Mouse (Mus musculus) MEL (cell line): ENCODE results near the gene Itpr2. TPM values are rescaled to one million over a fixed set of nuclear protein-coding genes. Genes with fewer than 3 reads are reported as not detected.
A peak's percentile ranks its signal among the peaks of the same experiment; 100 is the strongest.

ENCODE experiments used
- DNase-seq: peaks from one replicate; pipeline ENCODE4 v3.0.0; 2011; ENCODE audit warnings: low read depth, low spot score
- H3K27ac ChIP-seq: 2 replicates; pipeline ENCODE4 v1.5.1; 2012; ENCODE audit warnings: low read depth, mild to moderate bottlenecking, control low read depth, low read length, moderate library complexity; ENCODE audit not compliant: control insufficient read depth
- H3K27me3 ChIP-seq, 2 experiments: fragments of 150-350 bp in 1 of 2; sonication (generic) in 1 of 2; 2 replicates each; pipeline ENCODE4 v1.6.1; 2012; ENCODE audit warnings: low read length in 2 of 2, mild to moderate bottlenecking in 2 of 2, improper control_type of control experiment in 1 of 2, moderate library complexity in 1 of 2; ENCODE audit not compliant: insufficient read depth in 2 of 2, control insufficient read depth in 1 of 2
- H3K36me3 ChIP-seq, 2 experiments: 2 replicates each; pipeline ENCODE4 v1.6.1; 2012 to 2014; ENCODE audit warnings: low read length in 2 of 2, improper control_type of control experiment in 1 of 2, inconsistent platforms in 1 of 2, mild to moderate bottlenecking in 1 of 2; ENCODE audit not compliant: insufficient read depth in 2 of 2, control insufficient read depth in 1 of 2
- H3K4me1 ChIP-seq, 2 experiments: fragments of 150-350 bp in 1 of 2; sonication (generic) in 1 of 2; 2 replicates each; pipeline ENCODE4 v1.6.1; 2012; ENCODE audit warnings: low read length in 2 of 2, improper control_type of control experiment in 1 of 2, mild to moderate bottlenecking in 1 of 2; ENCODE audit not compliant: insufficient read depth in 2 of 2, control insufficient read depth in 1 of 2
- H3K4me3 ChIP-seq, 2 experiments: fragments of 150-350 bp in 1 of 2; sonication (generic) in 1 of 2; 2 replicates each; pipeline ENCODE4 v1.5.1; 2012; ENCODE audit warnings: low read depth in 2 of 2, low read length in 2 of 2, mild to moderate bottlenecking in 2 of 2, moderate library complexity in 2 of 2, control low read depth in 1 of 2, improper control_type of control experiment in 1 of 2; ENCODE audit not compliant: control insufficient read depth in 1 of 2, insufficient read depth in 1 of 2
- H3K79me2 ChIP-seq: 2 replicates; pipeline ENCODE4 v1.6.1; 2012; ENCODE audit warnings: mild to moderate bottlenecking, low read length, moderate library complexity; ENCODE audit not compliant: control insufficient read depth, poor library complexity, insufficient read depth
- H3K9ac ChIP-seq: 2 replicates; pipeline ENCODE4 v1.6.1; 2012; ENCODE audit warnings: low read depth, mild to moderate bottlenecking, control low read depth, low read length, moderate library complexity; ENCODE audit not compliant: control insufficient read depth, poor library complexity, severe bottlenecking
- H3K9me3 ChIP-seq: fragments of 150-350 bp; sonication (generic); replicated peaks from 2 replicates; pipeline ENCODE4 v1.6.1; 2012; ENCODE audit warnings: mild to moderate bottlenecking, low read length, improper control_type of control experiment, moderate library complexity; ENCODE audit not compliant: insufficient read depth
- CHD1 ChIP-seq: IDR thresholded peaks from 2 replicates; pipeline ENCODE4 v1.6.1; 2012; ENCODE audit warnings: low read depth, mild to moderate bottlenecking, inconsistent platforms, low read length, improper control_type of control experiment
- CTCF ChIP-seq, 3 experiments: IDR thresholded peaks in 2 of 3; conservative IDR thresholded peaks in 1 of 3; 2 replicates each; pipeline ENCODE4 v1.5.1; 2011 to 2012; ENCODE audit warnings: low read length in 3 of 3, low read depth in 2 of 3, mild to moderate bottlenecking in 2 of 3, improper control_type of control experiment in 1 of 3, inconsistent platforms in 1 of 3, mixed read lengths in 1 of 3, moderate library complexity in 1 of 3; ENCODE audit not compliant: control insufficient read depth in 1 of 3, insufficient read depth in 1 of 3, poor library complexity in 1 of 3, severe bottlenecking in 1 of 3
- ELF1 ChIP-seq: IDR thresholded peaks from 2 replicates; pipeline ENCODE4 v1.6.1; 2014; ENCODE audit warnings: low read depth, mild to moderate bottlenecking, inconsistent platforms, low read length, improper control_type of control experiment, moderate library complexity
- EP300 ChIP-seq, 2 experiments: IDR thresholded peaks; 2 replicates each; pipeline ENCODE4 v1.6.1; 2011; ENCODE audit warnings: improper control_type of control experiment in 2 of 2, low read length in 2 of 2, low read depth in 1 of 2, mild to moderate bottlenecking in 1 of 2
- ETS1 ChIP-seq: IDR thresholded peaks from 2 replicates; pipeline ENCODE4 v1.6.1; 2012; ENCODE audit warnings: low read depth, mild to moderate bottlenecking, inconsistent platforms, low read length, improper control_type of control experiment, moderate library complexity
- GABPA ChIP-seq: IDR thresholded peaks from 2 replicates; pipeline ENCODE4 v1.6.1; 2012; ENCODE audit warnings: low read depth, mild to moderate bottlenecking, inconsistent platforms, low read length, improper control_type of control experiment, moderate library complexity
- GATA1 ChIP-seq: IDR thresholded peaks from 2 replicates; pipeline ENCODE4 v1.6.1; 2011; ENCODE audit warnings: low read depth, low read length, improper control_type of control experiment
- HCFC1 ChIP-seq: IDR thresholded peaks from 2 replicates; pipeline ENCODE4 v1.6.1; 2012; ENCODE audit warnings: low read depth, mild to moderate bottlenecking, inconsistent platforms, low read length, improper control_type of control experiment, moderate library complexity
- KAT2A ChIP-seq: conservative IDR thresholded peaks from 2 replicates; pipeline ENCODE4 v1.6.1; 2012; ENCODE audit warnings: low read depth, low read length, improper control_type of control experiment, inconsistent platforms
- MAFK ChIP-seq: IDR thresholded peaks from 2 replicates; pipeline ENCODE4 v1.6.1; 2011; ENCODE audit warnings: low read depth, mild to moderate bottlenecking, low read length, improper control_type of control experiment, borderline replicate concordance
- MXI1 ChIP-seq: IDR thresholded peaks from 2 replicates; pipeline ENCODE4 v1.6.1; 2011; ENCODE audit warnings: mild to moderate bottlenecking, low read depth, low read length, improper control_type of control experiment
- MYC ChIP-seq: IDR thresholded peaks from 2 replicates; pipeline ENCODE4 v1.6.1; 2011; ENCODE audit warnings: low read depth, mild to moderate bottlenecking, low read length, improper control_type of control experiment, moderate library complexity
- NELFE ChIP-seq: IDR thresholded peaks from 2 replicates; pipeline ENCODE4 v1.6.1; 2011; ENCODE audit warnings: low read depth, low read length, improper control_type of control experiment
- POLR2AphosphoS2 ChIP-seq: IDR thresholded peaks from 2 replicates; pipeline ENCODE4 v1.6.1; 2011; ENCODE audit warnings: low read length, improper control_type of control experiment
- RCOR1 ChIP-seq: IDR thresholded peaks from 2 replicates; pipeline ENCODE4 v1.6.1; 2012; ENCODE audit warnings: low read depth, mild to moderate bottlenecking, inconsistent platforms, low read length, improper control_type of control experiment
- SIN3A ChIP-seq: IDR thresholded peaks from 2 replicates; pipeline ENCODE4 v1.6.1; 2012; ENCODE audit warnings: low read length, improper control_type of control experiment, inconsistent platforms
- SMC3 ChIP-seq: IDR thresholded peaks from 2 replicates; pipeline ENCODE4 v1.6.1; 2011; ENCODE audit warnings: low read depth, low read length, improper control_type of control experiment
- TAL1 ChIP-seq: IDR thresholded peaks from 2 replicates; pipeline ENCODE4 v1.6.1; 2012; ENCODE audit warnings: mild to moderate bottlenecking, inconsistent platforms, low read length, moderate library complexity, mixed read lengths
- TCF12 ChIP-seq: IDR thresholded peaks from 2 replicates; pipeline ENCODE4 v1.6.1; 2014; ENCODE audit warnings: low read depth, mild to moderate bottlenecking, inconsistent platforms, low read length, improper control_type of control experiment, moderate library complexity
- ZC3H11A ChIP-seq: IDR thresholded peaks from 2 replicates; pipeline ENCODE4 v1.6.1; 2012; ENCODE audit warnings: low read depth, mild to moderate bottlenecking, inconsistent platforms, low read length, improper control_type of control experiment
- ZNF384 ChIP-seq: IDR thresholded peaks from 2 replicates; pipeline ENCODE4 v1.6.1; 2012; ENCODE audit warnings: low read depth, mild to moderate bottlenecking, inconsistent platforms, low read length, improper control_type of control experiment
- polyA plus RNA-seq, 2 experiments: library from polyadenylated mRNA; stranded (reverse) in 1 of 2; unstranded in 1 of 2; fragments of >175 nt in 1 of 2; fragments of >200 nt in 1 of 2; gene quantifications; 2 replicates each; pipeline versions ENCODE4 v1.2.1 to v1.2.4; 2012; ENCODE audit warnings: low replicate concordance in 2 of 2, low read depth in 1 of 2; ENCODE audit not compliant: insufficient read length in 2 of 2, insufficient read depth in 1 of 2, missing spikeins in 1 of 2
- total RNA-seq: library from RNA; depleted of rRNA; stranded (reverse); fragments of 300-350 nt; gene quantifications from 2 replicates; pipeline ENCODE4 v1.2.3, GENCODE M21; 2012

Itpr2 gene
- total and polyA plus RNA-seq, 3 experiments: 1.5 to 3.0 TPM; not detected in 1

GRCm38 (mm10) chr6:146454520-146455511 lies 47.2 kb downstream of the Itpr2 start (continued):
- TF ChIP-seq MAFK (peak; percentile 93), GATA1 (peak; percentile 50), SIN3A (peak; percentile 89), KAT2A (no peak), TAL1 (peak; percentile 63)

- no peak for TF ChIP-seq MAFK
- TF ChIP-seq MYC: no peak
- TF ChIP-seq EP300 (IDR thresholded peaks at IDR 0.05; ENCODE audit: low read depth in 1 of 2, low read length in 2 of 2): no peak
- no peak for TF ChIP-seq MXI1
- TF ChIP-seq NELFE: no peak
- no peak for TF ChIP-seq CHD1
- no peak for TF ChIP-seq HCFC1
- TF ChIP-seq ZC3H11A: no peak
- no peak for TF ChIP-seq RCOR1
- TF ChIP-seq ZNF384: no peak
- TF ChIP-seq SMC3: no peak
- TF ChIP-seq POLR2AphosphoS2: no peak
- TF ChIP-seq CTCF (IDR thresholded peaks at IDR 0.05 in 2 of 3, conservative IDR thresholded peaks at IDR 0.05 in 1 of 3; ENCODE audit: control insufficient read depth in 1 of 3, insufficient read depth in 1 of 3, low read depth in 2 of 3, low read length in 3 of 3, poor library complexity in 1 of 3, severe bottlenecking in 1 of 3): no peak
- TF ChIP-seq TCF12: no peak
- no peak for TF ChIP-seq GABPA
- no peak for TF ChIP-seq ELF1
- no peak for TF ChIP-seq ETS1
- TF ChIP-seq, all 39 proteins: peak for 0
- no peaks in the 10 kb centered on the region for H3K79me2 ChIP-seq
- H3K9ac ChIP-seq: no peak overlapping the region
- no peaks in the 10 kb centered on the region for H3K9me3 ChIP-seq
- no peak overlapping the region for H3K4me3 ChIP-seq
- H3K27me3 ChIP-seq: no peaks in the 10 kb centered on the region
- DNase-seq: no peak
- peaks cover 27 to 29% of the 10 kb centered on the region in 2 experiments for H3K4me1 ChIP-seq
- peaks cover 0 to 28% of the 10 kb centered on the region in 2 experiments; a peak in 2 of 4 replicates for H3K36me3 ChIP-seq
- H3K27ac ChIP-seq: no peak overlapping the region
Observed at GRCm38 (mm10) chr6:146452474-146452873, 49.5 kb downstream of the Itpr2 start.
